Mouse (Mus musculus) urinary bladder, adult 2 months (tissue): ENCODE data around the gene Plekhh1. TPM values are rescaled to one million over a fixed set of nuclear protein-coding genes. Genes with fewer than 3 reads are reported as not detected.
A peak's percentile ranks its signal among the peaks of the same experiment; 100 is the strongest.
"Not testable (repeated sequence)": the region's sequence is repeated elsewhere in the genome, so short reads cannot be mapped to it uniquely, and the experiment has no call there.

Experiments used
- DNase-seq: peaks from one replicate; pipeline ENCODE4 v3.0.0; 2022; ENCODE audit warnings: low spot score
- polyA plus RNA-seq: library from polyadenylated mRNA; depleted of rRNA; stranded (reverse); fragments of >200 nt; gene quantifications from 2 replicates; pipeline ENCODE4 v1.2.3, GENCODE M21; 2012; rRNA removed

The Plekhh1 gene
- 20.9 and 22.1 TPM in 2 replicates for polyA plus RNA-seq

DNA sequence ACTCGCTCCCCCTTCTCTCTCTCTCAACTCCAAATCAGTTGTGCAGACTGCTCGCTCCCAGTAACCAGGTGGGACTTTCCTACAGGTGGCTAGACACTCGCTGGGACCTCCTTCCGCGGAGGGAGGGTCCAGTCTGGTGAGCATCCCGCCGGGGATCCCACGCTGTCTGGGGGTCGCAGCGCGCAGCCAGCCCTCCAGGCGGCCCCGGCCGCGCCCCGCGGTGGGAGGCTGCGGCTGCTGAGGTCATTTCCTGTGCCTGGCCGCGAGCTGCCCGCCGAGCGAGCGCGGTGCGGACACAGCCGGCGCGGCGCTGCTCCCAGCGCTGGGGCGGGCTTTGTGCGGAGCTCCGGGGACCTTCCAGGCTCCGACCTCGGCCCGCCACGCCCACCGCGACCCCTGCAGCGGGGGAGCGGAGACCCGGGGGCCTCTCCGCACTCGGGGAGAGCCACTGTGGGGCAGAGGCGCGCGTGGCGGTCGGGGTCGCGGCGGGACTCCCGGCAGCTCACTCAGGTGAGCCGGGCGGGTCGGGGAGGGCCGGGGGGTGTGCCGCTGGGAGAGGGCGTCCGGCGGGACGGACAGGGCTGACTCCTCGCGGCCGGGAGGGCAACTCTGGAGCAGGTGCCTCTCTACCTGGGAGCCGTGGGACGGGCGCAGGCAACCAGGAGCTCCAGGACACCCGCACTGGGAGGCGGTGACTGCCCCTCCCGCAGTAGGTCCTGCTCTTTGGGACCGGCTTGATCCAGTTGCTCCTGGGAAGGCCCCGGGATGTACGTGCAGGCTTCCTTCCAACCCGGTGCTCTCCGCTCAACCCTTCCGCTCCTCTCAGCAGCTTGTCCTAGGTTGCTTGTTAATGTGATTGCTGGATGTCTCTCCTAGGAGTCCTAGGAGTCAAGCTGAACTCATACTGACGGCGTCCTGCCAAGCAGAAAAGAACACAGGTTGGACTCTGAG is at the start of gene Plekhh1:
Gene Plekhh1 (plus strand): TSS at position 253 of the 951 bp plus-strand sequence.
- peak; percentile 70 for DNase-seq

DNA sequence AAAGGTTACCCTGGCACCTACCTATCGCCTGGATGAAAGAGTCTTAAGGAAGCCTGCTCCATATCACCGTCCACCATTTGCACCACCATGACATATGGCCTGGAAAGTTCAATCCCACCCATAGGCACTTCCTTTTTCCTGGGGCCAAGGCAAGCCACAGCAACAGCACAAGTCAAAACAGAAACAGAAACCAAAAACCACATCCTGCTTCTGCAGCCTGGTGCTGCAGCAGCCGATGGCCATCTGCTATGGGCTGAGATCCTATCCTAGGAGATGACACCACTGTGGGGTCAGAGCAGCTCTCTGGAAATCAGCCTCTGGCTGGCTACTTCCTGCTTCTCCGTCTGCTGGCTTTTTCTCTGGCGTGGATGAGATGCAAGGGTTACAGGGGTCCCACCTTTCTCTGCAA is 48.3 kb upstream of the Plekhh1 start:
- no peak for DNase-seq

DNA sequence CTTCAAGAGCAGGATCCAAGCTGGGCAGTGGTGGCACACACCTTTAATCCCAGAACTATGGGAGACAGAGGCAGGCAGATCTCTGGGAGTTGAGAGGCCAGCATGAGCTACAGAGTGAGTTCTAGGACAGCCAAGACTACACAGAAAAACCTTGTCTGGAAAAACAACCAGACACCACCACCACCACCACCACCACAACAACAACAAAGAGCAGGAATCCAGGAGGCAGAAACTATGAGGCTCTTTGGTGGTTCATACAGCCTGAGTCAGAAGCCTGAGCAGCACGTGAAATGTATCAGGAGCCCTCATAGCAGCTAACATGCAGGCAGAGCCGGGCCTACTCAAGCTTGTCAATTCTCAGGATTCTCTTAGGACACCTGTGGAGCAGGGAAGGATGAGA is 47.8 kb upstream of the Plekhh1 start:
- no peak for DNase-seq

DNA sequence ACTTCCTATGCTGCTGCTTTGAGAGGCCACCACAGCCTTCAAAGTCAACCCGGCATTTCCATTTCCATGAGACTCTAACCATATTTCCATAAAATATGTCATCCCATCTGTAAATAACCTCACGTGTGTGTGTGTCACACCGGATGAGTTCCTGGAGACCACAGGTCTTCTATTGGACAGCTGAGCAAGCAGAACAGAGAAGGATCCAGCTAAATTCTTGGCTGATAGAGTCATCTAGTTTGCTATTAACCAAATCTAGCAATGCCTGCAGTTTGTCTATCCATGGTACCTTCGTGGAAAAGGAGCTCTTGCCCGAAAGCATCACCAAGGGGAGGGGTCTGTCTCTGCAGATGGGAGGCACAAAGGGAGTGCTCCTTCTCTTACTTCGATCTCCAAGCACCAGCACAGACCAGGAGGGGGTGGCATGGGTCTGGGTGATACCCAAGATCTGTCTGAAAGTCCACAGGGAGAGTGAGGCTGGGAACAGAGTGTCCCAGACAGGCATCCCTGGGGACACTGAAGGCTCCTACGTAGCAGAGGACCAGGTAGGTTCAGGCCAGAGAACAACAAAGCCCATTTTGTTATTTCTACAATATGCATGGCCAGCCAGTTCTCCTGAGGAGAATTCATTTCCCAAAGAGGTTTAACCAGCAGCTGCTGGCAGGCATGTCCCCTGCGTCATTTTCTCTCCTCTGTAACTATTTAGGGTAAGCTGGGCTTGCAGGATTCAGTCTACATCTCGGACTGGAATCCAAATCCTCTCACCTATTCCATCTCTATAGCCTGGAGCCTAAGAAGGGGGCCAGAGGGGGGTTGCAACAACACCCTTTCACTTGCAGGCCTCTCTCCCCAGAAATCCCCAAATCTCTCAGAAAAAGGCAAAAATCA is 46.8 kb upstream of the Plekhh1 start:
- no peak for DNase-seq

DNA sequence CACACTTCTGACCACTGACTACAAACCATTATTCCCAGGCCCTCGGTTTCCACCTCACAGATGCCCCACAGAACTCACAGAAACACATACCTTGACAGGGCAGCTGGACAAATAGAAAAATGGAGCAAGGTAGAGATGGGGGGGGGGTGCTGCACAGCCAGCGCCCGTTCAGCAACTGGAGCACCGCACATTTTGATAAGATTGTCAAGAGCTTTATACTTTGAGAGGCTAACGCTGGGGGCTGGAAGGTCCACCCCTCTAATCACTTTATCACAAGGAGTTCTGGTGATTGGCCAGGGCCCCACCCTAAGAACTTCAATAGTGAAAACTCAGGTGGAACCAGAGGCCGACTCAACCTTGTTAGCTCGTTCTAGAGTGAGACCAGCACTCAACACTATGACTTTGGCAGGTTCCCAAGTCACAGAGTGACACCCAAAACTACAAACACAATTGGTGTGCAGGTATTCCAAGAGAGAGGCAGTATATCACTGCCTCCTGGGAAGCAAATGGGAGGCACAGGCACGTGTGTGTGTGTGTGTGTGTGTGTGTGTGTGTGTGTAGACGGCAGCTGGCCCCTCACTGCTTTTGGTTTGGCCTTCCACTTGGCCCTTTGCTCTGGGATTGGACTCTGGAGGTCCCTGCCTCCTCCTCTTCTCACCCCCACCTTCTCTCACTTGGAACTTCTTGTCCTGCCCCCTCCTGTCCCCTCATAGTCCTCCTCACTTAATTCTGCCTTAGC is 45.5 kb upstream of the Plekhh1 start:
- DNase-seq, result no peak

DNA sequence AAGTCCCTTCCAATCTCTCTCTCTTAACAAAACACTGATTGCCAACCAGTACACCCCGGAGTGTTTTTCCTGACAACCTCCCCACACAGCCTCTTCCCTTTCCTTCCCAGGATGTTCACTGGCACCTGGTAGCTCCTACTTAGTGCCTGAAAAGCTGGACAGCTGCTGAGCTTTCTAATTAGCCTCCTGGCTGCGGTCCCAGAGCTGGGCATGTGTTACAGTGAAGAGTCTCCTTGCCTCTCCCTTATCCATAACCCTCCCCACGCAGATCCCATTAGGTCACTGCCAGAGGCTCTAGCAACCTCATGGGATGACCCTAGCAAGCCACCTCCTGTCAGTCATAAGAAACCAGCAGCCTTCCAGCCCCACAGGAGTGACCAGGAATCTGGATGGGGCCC is 44.9 kb upstream of the Plekhh1 start:
- DNase-seq, result no peak

DNA sequence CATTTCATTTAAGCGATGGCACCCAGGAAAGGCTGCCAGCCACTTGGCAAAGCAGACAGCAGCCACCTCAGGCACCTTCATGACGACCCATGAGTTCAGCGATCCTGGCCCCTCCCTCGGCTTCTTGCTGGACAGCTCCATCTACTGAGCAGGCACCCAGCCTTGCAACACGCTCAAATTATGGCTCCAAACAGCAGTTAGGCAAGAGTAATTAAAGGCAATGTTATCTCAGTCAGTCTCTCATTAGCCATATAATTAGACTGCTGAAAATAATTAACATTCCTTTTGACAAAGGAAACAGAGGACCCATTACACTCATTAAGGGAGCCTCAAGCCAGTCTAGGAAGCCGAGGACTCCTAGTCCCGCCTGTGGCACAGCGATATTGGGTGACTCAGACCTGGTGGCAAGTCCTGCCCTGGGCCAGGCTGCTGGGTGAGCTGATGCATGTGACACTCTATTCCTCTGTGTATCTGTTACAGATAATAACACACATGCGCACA is 41.3 kb upstream of the Plekhh1 start:
- DNase-seq, result no peak

DNA sequence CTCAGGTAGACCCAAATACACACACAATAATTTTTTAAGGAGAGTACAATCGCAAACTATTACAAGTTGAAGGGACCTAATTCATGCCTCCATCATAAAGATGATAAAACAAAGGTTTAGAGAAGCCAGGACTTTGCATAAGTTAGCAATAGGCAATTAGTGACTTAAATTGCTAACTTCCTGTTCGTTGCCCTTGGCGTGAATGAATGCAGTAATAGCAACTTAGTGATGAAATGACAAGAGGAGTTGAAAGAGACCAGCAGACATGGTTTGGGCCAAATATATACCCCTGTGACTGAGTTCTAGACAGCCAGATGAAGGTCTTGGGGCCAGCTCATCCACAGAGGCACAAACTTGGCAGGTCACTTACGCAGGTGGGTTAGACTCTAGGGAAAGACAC is 32.7 kb upstream of the Plekhh1 start:
- no peak for DNase-seq

DNA sequence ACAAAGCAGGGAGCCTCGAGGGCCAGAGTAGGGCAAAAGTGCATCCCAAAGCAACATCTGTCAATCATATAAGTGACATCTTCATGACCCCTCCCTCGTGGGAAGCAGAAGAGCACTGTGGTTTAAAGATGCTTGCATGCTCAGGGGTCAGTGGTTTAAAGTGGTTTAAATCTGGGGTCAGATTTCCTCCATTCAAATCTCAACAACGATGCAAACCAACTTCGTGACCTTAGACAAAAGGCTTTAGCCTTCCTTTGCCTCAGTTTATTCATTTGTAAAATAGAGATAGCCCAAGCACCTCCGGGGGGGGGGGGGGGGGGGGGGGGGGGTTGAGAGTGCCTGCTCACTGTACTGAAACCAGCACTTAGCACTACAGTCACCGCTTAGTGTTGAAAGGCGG is 32.3 kb upstream of the Plekhh1 start:
- no peak for DNase-seq

DNA sequence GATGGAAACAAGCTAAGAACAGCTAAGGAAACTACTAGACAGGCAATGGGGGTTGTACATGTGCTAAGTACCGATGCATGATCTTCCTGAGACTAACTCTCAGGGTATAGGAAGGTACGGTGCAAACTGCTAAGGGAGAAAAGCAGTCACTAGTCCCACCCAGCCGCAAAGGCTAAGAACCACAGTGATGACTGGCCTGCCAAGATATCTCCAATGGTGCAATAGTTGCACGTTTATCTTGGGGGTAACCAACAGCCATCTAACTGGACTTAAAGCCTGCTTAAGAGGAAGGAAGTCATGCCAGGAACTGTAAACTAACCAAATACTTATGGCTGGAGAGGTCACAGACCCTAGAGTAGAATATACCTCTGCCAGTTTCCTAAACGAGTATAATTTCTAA is 26.6 kb upstream of the Plekhh1 start:
- no peak for DNase-seq

DNA sequence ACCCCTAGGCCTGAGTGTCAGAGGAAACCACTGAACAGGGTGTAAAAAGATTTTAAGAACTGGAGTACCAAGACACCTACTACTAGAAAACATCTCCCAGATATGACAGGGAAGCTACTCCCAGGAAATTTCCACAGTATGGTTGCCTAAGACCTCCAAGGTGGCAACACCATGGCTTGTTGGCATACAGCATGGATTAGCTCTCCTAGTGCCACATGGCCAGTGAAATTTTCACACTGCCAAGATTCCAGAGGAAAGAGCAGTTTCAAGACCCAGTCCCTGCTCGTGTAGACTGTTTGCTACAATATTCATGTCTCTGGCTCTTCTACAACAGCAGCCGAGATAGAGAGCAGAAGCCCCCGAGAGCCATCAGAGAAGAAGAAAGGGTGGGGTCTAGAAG is 26.0 kb upstream of the Plekhh1 start:
- no peak for DNase-seq

DNA sequence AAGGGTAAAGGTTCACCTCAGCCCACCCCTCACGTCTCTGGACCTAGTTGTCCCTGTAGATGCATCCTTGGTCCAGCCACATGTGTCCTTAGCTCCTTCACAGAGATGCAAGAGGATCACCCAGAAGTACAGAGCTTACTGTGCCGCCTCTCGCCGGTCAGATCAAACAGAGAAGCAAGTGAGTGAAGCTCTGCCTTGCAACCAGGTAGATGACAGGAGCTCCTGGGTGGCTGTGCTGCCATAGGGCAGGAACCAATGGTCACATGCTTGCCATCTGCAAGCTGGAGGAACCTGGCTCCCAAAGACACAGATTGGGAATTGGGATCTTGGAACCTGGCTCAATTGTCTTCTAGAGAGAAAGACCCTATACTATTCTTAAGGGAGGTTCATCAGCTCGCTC is 23.5 kb upstream of the Plekhh1 start:
- no peak for DNase-seq

DNA sequence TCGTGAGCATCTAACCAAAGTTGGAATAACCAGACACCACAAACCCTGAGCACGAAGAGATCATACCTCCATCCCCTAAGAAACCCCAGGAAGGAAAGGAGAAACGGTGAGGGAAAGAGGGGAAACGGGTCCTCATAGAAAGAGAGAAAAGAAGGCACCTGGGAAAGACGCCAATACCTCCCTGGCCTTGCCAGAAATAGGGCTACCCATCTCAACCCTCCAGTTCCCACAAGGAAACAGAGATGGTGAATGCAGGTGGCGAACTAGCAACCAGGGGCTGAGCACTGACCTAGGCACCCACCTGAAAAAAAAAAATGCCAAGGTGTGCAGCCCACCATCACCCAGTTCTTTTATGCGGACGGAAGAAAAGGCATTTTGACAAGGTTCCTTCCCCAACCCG is 22.9 kb upstream of the Plekhh1 start:
- DNase-seq, result no peak

DNA sequence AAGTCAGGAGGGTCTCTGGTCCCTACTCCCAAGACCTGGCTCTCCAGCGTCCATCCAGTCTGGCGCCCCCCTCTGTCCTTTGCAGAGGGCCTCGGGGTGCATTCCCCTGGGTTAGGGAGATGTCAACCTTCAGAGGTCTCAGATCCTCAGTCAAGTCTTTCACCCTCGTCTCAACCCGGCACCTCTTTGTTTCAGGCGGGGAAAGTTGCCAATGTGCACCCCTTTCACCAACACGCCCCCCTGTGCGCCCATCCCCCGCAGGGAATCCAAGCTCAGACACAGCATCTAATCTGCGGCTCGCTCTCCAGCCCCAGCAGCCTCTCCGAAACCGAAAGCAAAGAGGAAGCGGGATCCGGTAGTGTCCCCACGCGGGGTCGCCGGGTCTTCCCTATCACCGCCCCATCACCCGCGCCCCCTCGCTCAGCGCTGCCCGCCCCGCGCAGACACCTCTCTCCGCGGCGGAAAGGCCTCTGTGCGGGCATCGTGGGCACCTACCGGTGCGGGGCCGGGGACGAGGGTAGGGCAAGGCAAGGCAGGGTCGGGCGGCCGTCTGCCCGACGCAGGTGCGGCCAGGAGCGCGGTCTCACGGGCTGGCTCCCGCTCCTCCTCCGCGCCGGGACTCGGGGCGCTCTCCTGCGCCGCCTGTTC is 22.4 kb upstream of the Plekhh1 start:
- no peak for DNase-seq

DNA sequence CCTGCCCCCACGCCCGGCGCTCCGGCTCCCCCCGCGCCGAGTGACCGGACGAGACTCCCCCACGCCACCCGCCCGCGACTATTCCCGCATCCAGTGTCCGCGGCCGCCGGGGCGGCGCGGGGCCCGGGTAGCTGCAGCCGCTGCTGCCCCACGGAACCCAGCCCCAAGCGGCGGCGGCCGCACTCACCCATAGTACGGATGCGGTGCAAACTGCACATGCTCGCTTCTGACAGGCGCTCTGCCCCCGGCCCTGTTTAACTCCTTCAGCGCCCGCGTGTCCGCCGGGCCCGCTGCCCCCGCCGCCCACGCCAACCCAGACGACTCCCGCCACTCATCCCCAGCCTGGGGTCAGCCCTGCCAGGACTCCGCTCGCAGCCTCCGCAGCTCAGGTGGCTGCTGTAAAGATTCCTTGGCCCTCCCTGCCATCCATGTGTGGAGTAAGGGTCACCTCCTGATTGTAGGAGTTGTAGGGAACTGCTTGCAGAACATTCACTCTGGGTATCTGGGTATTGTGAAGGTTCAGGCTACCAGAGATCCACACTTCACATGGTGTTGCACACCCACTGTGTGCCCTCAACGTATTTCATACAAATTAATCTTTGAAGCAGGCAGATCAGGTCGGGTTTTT is 21.7 kb upstream of the Plekhh1 start, which contains the start of gene Tmem229b:
Gene Tmem229b (minus strand): TSS at position 502 of the 628 bp plus-strand sequence.
- DNase-seq, result peak; percentile 42

DNA sequence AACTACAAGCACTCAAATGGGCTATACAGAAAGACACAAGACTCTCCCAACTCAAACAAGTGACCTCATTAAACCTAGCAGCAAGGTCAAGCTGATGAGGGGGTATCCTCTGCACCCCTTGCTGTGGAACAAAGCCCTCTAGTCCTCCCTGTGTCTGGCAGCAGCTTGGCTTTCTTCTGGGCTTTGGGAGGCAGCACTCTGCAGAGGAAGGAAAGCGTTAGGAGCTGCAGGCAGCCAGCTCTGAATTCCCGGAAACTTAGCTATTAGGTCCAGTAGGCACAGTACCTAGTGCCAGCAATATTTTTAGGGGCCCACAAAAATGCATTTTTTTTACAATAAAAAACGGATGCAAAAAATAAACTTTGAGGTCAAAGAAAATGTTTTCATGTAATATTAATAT is 18.4 kb upstream of the Plekhh1 start:
- no peak for DNase-seq

DNA sequence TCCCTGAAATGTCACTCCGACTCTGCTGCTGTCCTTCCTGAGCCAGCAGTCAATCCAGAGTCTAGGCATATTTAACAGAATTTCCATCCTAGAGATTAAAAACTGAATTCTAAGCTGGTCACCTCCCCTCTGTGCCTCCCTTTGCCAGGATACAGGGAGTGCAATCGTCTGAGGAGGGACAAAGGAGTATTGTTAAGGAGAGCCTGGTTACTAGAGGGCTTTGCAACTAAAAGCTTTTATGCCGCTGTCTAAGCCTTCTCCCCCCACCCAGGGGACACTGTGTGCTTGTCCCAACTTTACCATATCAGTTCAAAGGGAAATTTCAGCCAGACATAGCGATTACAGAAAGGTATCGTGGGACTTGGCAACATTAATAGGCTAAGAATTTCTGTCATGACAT is 12.9 kb upstream of the Plekhh1 start:
- no peak for DNase-seq

DNA sequence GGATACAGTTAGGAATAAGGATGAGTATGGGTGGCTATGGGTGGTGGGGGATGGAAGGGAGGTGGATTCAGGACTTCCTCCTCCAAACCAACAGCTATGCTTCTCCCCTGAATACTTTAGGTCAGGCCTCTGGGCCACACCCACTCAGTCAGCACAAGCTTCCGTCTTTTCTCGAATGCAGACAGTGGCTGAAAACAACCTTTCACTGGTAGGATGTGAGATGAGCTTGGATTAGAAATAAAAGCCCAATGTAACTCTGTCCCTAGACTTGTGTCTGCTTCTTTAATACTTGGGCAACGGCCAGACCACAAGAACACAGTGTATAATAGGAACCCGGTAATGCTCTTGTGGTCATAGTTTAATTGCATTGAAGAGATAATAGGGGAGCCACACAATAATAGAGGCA is 11.0 kb upstream of the Plekhh1 start:
- DNase-seq, result no peak

DNA sequence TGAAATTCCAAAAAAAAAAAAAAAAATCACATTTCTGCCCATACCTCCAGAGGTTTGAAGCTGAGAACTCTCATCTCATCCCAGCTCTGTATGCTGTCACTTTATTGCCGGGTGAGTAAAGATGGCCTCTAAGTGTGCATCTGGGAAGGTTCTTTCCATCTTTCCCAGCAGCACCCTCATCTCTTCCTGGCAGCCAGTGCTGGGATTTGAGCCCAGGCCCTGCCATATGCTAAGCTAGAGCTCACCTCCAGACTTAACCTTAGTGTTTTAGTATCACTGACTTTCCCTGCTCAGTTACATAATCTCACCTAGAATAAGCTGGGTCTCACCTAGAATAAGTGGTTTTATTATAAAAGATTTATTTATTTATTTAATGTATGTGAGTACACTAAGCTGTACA is 7.1 kb upstream of the Plekhh1 start:
- DNase-seq, result no peak

DNA sequence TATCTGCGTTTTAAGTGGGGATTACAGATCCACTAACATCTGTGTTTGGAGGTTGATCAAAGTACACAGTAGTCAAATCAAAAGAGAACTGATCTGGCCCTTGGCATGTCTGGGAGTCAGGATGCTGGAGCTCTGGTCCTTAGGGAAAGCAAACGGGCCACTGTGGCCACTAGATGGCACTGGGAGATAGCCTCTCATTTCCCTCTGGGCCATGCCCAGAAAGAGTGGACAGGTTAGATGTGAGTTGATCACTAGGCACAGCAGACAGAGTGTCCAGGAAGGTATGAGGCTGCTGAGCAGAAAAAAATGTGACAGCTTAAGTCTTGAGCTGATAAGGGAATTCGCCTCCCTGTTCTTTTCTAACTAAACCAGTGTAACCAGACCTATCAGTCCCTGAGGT is 6.1 kb upstream of the Plekhh1 start:
- peak; percentile 38 for DNase-seq

DNA sequence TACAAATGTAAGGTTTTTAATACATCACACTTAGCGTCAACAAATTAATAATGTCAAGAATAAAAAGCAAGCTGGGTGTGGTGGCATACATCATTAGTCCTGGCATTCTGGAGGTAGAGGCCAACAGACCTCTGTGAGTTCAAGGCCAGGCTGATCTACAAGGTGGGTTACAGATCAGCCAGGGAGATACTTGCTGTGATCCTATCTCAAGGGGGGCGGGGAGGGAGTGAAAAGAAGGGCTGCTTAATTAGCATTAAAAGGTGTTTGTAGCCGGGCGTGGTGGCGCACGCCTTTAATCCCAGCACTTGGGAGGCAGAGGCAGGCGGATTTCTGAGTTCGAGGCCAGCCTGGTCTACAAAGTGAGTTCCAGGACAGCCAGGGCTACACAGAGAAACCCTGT is 1.4 kb upstream of the Plekhh1 start:
- DNase-seq, result not testable (repeated sequence)
